Mouse (Mus musculus) layer of hippocampus, postnatal 10 days (tissue): Measurements from ENCODE around the gene Rxra. TPM values are rescaled to one million over a fixed set of nuclear protein-coding genes. Genes with fewer than 3 reads are reported as not detected.

Experiments
- DNase-seq, 2 experiments: peaks; one replicate each; pipeline ENCODE4 v3.0.0; 2021; ENCODE audit warnings: low spot score in 2 of 2
- total RNA-seq, 2 experiments: library from RNA; stranded (reverse); gene quantifications; 2 replicates each; pipeline ENCODE4 v1.2.3; 2021

The Rxra gene
- total RNA-seq, 2 experiments from 2014 or later, result 13.4 to 14.2 TPM

DNA sequence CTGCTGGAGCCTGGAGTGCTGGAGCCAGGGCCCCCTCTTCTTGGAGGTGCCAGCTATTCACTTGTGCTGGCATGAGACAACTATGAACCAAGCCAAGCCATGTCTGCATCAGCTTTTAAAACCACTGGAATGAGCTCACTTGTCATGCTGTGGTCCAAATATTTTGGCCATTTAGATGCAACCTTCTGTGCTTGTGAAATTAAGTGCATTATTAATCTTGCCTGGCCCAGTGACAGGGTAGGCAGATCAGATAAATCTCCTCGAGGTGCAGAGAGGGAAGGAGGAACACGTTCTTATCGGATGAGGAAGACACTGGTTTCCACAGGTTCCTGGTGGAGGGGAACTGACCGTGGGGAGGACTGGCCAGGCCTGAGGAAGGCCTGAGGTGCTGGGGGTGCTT, 8.6 kb upstream of the Rxra start:
- no peak for DNase-seq

DNA sequence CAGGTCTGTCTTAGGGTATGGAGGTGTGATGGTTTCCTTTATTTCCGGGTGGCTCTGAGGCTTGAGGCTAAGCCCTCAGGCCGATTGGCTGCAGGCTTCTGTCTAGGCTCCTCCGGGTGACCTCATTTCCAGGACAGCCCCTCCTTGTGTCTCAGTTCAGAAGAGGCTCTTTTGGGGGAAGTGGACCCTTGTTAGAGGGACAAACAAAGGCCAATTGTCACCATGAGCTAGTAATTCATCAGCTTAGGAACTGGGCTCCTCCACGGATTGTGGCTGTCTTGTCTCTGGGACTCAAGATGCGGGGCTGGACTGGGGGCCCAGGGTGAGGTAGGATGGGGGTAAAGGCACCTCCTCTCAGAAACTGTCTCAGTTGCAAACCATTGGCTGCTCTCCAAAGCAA, 5.5 kb upstream of the Rxra start:
- peak in 1 of 2 experiments; percentile 8 for DNase-seq

DNA sequence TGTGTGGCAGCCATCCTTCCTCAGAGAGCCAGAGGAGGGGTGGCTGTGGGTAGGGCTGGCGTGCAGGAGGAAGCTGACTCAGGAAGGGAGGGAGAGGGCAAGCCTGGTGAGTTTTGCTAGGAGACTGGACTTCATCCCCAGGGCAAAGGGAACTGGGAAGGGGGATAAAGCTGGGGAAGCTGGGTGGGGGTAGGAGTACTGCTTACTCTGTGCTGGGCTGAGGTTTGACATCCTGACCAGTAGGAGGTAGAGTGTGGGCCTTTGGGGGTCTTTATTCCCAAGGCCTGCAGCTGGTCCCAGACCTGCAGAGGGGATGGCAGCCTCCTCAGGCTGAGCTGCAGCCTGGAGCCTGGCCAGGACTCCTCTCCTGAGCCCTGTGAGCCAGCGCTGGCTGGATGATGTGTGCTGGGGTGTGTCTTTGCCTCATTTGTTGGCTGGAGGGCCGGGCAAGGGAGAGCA, 4.6 kb upstream of the Rxra start:
- peak in 1 of 2 experiments; percentile 23 for DNase-seq

DNA sequence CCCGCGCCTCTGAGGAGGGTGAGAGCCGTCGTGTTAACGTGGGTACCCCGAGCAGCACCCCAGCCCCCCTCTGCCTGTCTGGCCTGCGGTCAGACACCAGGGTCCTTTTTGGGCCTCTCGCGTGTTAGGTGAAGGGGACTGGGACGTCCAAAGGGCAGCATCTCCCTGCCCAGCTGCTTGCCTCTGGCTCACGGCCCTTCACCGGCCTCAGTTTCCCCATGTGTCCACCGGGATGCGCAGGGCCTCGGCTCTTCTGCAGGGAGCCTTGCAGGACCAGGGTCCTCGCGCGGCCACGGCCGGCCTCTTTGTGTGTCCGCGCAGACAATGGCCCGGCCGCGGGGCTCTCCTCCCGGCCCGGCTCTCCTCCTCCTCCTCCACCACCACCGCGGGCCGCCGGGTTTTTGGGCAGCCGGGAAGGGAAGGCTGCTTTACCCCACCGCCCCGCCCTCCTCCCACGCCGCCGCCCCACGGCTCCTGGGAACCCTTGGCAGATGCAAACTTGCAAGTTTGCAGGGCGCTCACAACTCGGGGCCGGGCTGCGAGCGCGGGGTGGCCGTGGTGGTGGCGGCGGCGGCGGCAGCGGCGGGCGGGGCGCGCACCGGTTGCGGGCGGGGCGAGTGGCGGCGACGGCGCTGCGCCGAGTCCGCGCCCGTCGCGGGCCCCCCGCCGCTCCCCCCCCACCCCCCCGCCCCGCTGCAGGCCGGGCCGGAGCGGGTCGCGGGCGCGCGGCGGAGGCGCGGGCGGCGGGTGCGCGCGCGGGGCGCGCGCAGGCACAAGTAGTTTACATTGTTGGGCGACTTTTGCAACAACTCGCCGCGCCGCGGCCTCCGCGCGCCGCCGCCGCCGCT, 462 bp downstream of the Rxra start:
- peak; percentile 60 to 76 for DNase-seq

DNA sequence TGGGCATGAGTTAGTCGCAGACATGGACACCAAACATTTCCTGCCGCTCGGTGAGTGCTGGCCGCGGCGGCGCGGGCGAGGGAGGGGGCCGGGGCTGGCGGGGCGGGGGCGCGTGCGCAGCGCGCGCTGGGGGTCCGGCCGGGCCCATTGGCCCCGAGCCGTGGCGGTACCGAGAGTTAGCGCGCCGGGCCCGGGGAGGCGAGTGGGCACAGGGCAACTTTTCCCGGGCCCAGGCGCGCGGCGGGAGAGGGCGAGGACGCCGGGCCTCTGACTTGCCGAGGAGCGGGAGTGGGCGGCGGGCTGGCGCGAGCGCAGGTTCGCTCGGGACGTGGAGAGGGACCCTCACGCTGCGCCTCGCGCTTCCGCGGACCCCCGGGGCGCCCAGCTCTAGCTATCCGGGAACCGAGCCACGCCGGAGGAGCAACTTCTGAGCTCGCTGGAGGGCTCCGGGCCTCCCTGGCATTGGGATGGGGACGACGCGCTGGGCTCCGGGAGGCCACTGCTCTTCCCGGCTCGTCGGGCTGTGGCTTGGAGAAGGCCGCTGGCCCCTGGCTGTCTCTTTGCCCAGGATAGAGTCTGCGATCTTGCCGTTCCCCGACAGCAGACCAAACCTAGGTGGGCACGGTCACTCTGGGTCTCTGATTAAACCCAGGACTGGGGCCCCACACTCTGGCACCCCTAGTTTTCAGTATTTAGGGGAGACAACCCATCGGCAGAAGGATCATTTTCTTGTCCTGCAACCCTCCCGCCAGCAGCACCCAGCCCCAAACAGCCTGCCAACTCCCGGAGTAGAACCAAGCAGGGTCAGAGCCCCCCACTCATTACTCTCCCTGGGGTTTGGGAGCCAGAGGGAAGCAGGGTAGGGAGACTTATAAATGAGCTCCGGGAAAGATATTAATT, 1.4 kb downstream of the Rxra start:
- peak; percentile 49 to 61 for DNase-seq

DNA sequence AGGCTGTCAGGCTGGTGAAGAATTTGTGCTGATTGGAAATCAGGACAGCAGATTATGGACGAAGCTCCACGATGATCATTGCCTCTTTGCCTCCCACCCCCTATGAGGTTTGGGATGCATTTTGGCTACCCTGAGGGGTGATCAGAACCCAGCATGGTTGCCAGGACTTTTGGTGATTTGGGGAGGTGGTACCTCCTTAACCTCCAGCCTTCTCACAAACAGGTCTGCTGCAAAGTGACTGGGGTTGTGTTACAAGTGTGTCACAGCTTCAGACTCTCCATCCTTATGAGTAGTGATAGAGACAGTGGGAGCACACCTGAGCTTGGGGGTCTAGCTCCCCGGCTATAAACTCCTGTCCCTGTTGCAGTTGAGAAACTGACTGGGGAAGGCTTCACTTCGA, 2.1 kb downstream of the Rxra start:
- no peak for DNase-seq

DNA sequence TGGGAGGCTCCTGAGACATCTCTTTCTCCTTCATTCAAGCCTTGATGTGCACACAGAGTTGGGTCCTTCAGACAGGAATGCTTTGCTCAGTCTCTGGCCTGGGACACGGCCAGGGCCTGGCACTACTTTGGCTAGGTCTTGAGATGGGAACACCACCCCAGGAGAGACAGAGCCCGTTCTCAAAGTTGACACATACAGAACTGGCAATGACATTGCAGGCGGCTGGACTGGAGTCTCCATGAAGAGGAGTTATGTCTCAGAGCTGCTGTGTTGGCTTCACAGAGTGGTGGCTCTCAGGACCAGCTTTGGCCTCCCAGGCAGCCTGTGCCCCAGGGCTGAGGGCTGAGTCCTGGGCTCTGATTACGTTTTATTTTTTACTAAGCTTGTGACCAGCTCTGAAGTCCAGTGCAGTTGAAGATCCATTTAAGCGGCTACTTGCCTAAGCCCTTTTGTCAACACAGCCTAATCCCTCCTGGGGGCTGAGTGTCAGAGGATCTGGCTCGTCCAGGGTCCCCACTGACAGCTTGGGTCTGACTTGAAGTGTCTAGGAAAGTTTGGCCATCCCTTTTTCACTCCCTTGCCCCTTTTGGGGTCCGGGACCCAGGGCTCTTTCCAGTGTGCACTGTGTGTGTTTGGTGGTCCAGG, 2.7 kb downstream of the Rxra start:
- no peak for DNase-seq

DNA sequence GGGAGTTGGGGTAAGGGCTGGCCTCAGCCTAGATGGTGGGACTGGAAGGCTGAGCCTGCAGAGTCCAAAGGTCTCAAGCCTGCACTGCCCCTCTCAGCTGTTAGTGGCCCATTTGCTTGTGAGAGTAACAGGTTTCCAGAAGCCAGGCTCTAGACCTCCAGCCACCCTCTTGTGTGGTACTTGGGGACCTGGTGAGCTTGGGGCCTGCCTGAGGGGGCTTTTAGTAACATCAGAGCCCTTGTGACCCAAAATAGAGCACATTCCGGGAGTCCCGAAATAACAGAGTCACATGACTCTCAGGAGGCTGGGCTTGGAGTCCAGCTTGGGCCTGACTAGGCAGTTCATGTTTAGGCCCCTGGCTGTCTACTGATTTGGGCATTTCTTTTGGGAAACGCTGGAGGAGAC, 3.4 kb downstream of the Rxra start:
- DNase-seq, result no peak

DNA sequence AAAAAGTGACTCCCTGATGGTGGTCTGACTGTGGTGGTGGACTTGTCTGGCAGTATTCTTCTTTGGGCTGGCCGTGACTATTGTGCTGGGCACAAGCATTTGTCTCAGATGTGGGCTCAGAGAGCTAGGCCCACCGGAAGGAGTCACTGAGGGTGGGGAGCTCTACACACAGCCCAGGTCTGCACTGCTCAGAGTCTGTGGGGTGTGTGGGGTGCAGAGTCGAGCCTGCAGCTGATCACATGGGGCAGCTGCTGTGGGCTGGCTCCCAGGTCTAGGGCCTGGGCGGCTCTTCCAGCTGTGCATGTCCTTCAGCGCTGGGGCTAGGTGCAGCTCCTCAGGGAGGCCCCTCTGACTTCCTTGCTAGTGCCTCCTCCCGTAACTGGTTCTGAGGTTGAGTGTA, 3.8 kb downstream of the Rxra start:
- no peak for DNase-seq

DNA sequence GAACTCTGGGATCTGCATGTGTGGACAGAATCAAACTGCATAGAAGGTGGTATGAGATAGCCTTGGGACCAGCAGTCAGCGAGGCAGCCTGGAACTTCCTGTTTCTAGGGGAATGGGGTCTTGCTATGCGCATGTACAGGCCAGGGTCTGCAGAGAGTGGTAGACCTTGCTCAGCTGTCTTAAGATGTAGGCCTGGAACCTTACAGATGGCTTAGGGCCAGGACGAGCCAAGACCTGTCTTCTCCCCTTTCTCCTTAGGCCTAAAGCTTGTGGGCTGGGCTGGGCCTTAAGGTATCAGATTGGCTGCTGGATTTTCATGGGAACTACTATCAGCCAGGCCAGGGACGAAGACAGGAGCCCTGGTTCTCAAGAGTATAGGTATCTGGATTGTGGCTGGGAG, 4.4 kb downstream of the Rxra start:
- no peak for DNase-seq

DNA sequence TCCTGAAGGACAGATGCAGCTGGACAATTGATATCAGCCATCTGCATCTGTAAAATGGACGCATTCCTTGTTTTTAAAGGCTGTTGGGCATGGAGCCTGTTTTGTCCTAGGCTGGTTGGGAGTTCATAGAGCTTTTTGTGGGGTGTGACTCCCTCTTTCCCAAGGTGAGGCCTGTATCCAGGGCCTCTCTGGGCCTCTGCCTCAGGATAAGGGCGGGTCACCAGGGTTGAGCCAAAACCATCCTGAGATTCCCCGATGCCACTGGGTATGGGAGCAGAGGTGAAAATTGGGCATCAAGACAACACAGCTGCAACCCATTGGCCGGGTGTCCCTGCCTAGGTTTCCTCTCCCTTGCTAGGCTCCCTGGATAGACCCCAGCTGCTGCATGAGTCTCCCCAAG, 5.2 kb downstream of the Rxra start:
- DNase-seq, result no peak

DNA sequence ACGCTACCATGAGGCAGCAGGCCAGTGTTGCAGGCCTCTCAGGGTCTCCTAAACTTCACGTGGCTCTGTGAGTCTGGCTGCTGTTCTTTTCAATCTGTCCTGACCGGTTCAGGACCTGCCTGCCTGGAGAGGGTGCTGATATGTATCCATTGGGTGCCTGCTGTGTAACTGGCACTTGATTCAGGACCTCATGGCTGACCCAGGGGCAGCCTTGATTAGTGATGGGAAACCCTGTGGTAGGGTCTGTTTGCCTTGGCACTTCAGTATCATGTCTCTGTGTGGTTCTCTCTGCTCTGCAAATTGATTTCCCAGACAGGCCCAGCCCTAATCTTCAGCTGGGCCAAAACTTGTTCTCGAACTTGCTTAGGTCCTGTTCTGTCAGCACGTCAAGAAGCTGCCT, 5.9 kb downstream of the Rxra start:
- DNase-seq, result no peak

DNA sequence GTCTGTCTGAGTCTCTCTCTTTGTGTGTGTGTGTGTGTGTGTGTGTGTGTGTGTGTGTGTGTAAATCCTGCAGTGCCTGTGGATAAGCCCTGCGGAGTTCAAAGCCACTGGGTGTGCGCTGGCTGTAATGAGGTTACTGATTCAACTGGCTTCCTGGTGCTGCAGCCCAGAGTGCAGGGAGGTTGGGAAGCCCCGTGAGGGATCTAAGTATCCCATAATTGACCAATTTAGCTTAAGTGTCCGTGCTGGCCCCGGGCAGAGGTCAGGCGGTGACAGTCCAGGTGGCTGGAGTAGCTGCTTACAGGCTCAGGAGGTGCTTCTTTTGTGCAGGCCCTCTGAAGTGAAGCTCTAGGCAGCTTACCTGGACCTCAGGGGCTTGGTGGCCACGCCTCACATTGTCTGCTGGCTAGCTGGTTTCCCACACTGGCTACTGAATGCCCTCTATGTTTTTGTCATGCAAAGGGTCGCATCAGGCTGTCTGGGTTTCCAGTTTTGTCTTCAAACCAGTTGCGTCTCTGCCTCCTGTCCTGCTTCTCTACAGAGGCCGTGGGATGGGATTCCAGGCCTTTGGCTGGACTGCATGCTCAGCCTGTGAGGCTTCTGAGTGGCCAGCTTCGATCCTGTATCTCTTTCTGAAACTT, 7.9 kb downstream of the Rxra start:
- no peak for DNase-seq

DNA sequence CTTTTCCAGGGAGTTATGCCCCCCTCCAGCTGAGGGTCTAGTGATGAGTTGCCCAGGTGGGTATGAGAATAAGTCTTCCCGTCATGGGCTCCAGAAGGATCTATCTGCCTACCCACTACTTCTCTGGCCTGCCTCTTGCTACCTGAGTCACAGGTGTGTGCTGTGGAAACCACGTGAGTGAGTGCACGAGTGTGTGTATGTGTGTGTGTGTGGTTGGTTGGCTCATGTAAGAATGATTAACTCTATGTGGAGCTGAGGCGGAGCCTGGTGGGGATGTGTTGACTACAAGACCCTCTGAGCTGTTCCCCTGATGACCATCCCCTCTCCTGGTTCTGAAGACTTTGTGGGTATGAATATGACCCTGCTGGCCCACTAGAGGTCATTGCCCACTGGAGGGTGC, 9.7 kb downstream of the Rxra start:
- no peak for DNase-seq

DNA sequence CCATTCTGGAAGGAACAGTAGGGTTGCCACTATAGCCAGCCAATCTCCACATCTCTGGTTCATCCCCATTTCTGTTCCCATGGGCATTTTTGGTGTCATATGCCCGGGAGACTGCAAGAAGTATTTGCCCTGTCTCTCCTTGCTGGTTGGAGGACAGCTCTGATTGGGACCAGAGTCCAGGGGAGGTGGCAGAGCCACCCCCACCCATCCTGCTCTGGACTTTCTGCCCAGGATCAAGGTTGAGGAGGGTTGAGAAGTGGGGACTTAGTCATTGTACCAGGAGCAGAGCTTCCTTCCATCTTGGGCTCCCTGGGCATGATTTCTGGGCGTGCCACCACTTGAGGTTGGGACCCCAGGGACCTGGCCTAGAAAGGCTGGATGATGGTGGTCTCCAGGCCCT, 10.1 kb downstream of the Rxra start:
- no peak for DNase-seq

DNA sequence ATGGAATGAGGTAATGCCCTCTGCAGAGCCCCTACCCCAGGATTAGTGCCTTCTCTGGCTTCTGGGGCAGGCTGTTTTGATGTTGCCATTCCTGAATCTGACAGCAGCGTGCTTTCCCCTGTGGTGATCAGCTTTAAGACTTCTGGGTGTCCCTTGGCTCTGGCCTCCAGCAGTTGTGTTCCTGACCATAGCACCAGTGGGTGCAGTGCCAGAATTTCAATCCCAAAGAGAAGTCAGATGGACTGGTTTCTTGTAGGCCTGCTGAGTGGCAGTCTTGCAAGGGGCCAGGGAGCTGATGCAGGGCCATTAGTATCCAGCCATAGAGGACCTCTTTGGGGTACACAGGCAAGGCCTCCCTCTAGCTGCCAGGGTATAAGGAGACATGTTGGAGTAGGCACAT, 10.8 kb downstream of the Rxra start:
- no peak for DNase-seq

DNA sequence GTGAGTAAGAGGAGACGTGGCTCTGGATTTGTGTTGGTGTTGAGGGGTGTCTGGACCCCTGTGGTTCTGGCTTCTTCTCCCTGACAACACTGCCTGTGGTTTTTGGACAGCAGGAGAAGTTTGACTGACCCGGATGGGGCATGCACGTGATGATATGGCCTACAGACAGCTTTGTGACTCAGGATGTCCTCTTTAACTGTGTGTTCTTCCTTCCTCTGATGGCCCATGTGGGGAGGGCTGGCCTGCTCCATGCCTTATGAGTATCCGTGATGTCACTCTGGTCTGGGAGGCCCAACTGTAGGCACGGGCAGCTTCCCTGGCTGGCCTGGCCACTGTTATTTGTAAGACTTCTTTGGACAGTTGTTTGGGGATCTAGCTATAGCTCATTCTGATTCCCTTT, 11.7 kb downstream of the Rxra start:
- no peak for DNase-seq

DNA sequence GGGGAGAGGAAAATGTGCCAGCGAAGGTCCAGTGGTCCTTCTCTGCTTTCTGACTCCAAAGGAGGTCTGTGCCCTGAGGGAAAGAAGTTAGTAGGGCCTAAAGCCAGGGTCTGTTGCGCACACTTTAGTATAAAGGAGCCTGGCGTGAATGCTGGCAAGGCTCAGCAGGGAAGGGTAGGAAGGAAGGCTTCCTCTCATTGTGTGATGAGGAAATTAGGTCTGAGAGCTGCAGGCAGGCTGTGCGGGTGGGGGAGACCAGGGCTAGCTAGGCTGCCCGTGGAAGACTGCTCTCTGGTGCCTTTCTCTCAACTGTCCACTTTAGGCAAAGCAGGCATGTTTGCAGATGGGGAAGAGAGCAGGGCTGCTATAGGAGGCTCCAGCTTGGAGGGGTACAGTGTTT, 14.5 kb downstream of the Rxra start:
- no peak for DNase-seq

DNA sequence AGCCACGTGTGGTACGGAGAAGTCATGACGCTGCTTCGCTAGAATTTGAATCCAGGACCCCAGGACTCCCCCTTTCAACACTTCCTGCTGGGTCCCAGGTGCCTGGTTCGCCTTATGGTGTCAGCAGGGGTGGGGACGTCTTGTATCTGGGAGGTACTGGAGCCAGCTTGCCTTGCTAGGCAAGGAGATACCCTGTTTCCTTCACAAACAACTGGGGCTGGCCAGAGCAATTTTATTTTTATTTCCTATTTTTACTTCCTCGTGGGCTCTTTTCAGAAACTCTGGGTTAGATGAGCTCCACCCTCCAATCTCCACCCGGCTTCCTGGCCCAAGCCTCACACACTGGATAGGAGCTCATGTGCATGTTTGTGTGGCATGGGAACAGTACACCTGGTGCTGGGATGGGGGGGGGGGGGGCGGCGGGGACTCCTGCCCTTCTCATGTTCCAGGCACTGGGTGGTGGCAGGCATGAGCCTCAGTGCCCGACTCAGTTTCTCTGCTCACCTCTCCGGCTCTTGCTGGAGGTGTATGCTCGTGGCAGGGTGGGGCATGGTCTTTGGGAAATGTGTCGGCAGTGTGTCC, 15.0 kb downstream of the Rxra start:
- DNase-seq, result no peak

DNA sequence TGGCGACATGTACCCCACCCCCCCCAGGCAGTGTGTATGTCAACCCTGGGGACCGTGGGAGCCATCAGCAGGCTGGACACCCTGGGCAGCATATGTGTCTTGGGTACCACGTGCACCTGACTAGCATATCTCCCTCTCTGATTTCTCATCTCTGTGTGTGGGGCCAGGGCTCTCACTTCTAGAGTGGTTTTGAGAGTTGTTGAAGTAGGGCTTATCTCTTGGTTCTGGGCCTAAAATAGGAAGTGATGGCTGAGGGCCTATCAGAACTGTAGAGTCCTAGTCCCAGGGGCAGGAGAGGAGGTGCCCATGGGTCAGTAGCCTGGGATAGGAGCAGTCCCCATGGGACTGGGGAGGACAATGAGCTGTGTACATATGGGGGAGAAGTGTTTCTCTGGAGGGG, 16.4 kb downstream of the Rxra start:
- no peak for DNase-seq

DNA sequence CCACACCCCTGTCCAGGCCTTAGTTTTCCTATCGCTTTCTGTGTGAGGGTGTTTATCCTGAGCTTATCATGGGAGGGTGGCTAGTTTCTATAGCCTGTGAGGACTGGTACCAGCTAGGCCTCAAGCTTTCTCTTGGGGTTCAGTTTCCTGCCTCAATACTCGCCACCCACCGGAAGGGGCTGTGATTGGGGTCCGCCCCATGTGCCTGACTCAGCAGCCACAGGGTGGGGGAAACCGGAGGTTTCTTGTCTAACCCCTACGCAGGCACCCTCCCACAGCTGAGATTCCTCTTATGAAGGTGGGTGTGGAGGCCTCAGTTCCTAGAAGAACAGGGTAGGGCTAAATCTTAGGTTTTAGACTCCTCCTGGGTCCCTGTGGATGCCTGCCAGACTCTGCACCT, 17.4 kb downstream of the Rxra start:
- DNase-seq, result no peak
